Mouse (Mus musculus): ENCODE results near the gene Pnldc1.
"Not testable (repeated sequence)": the region's sequence is repeated elsewhere in the genome, so short reads cannot be mapped to it uniquely, and the experiment has no call there.

DNA sequence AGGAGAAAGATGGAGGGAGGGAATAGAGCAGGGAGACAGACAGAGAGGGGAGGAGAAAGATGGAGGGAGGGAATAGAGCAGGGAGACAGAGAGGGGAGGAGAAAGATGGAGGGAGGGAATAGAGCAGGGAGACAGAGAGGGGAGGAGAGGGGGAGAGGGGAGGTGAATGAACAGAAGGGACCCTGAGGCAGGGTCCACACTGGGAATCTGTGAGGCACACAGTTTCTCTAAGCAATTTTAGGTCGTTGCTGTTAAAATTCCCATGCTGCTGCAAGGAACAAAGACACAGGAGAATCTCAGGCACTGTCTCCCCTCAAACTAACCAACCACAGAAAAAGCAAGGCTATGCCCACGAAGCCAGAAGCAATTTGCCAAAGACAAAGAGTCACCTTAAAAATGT lies 11.4 kb downstream of the Pnldc1 start:
- TF ChIP-seq CTCF (IDR thresholded peaks at IDR 0.05; ENCODE audit: low read depth, low read length); POLR2A (IDR thresholded peaks at IDR 0.05; ENCODE audit: extremely low read depth, insufficient read depth, low read length): not testable (repeated sequence)
